Mouse (Mus musculus) frontal cortex, postnatal 25 days (tissue): Measurements from ENCODE around the gene Ngef.
A peak's percentile ranks its signal among the peaks of the same experiment; 100 is the strongest.

Experiments
- DNase-seq, 2 experiments: peaks; one replicate each; pipeline ENCODE4 v3.0.0; 2022; ENCODE audit warnings: low spot score in 2 of 2

The Ngef gene

DNA sequence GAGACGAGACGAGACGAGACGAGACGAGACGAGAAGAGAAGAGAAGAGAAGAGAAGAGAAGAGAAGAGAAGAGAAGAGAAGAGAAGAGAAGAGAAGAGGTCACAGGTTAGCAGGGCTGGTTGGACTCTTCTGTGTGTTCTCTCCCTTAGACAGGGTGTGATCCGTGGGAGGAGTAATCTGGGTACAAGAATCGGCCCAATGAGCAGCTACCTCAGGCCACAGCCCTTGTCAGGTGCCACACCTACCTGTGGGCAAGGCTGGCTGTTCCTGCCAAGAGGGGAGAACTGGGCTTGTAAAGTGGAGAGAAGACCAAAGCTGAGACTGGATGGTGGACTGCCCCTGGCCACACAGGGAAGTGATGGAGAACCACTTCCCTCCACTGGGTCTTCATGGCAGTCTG is 7.9 kb downstream of the Ngef start:
- DNase-seq = no peak

DNA sequence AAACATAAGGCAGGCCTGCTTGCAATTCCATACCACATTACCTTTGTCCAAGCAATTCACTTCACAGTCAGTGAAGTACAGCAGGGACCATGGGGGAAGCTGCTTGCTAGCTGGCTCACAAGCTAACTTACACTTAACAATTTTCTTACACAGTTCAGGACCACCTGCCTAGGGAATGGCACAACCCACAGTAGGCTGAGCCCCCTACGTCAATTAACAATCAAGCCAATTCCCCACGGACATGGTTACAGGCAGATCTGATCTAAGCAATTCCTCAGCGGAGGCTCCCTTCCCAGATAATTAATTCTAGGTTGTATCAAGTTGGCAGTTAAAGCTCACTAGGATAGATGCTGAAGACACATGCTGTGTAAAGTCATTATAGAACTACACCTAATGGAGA is 10.7 kb downstream of the Ngef start:
- no peak for DNase-seq

DNA sequence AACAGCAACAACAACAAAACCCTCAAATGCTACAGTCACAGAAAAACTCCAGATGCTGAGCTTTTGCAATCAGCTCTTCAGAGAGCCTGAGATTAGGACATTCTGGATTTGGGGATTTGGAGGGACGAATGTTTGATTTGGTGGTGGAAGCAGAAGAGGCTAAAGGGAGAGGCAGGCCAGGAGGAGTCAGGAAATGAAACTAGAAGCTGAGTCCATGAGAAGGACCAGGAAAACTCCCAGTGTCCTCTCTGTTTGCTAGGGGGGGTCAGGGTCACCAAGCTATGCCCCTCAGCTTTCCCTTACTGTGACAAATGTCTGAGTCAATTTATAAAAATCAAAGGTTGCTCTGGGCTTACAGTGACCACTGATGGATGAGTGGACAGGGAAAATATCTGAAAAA is 20.1 kb downstream of the Ngef start:
- no peak for DNase-seq

DNA sequence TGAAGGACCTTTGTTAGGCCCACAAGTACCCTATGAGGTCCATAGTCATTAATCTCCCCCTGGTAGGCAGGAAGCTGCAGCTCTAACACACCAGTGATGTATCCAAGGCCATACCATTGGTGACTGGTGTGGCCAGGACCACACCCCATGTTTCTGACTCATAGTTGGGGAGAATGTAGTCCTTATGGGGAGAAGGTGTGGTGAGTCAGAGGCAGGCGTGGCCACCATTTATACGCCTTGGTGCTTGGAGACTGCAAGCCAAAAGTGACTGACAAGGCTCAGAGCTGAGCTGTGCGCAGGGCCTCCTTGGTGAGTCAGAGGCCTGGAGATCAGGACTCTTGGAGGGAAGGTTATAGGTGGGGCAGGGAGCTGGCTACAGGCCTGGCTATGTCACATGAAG is 22.7 kb downstream of the Ngef start:
- no peak for DNase-seq

DNA sequence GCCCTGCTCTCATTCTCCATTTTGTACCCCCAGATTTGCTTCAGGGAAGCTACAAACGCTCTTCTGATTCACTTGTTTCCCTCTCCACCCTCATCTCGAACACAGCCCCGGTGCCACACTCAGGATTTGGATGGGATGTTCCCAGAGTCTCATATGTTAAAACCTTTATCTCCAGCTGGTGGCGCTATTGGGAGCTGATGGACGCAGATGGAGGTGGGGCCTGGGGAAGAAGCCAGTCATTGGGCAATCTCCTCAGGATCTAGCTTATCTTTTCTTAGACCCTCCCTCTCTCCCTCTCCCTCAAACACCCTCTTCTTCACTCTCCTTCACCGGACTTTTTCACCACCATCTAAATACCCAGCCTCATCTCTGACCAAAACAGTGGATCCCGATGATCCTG is 32.1 kb downstream of the Ngef start:
- DNase-seq = no peak

DNA sequence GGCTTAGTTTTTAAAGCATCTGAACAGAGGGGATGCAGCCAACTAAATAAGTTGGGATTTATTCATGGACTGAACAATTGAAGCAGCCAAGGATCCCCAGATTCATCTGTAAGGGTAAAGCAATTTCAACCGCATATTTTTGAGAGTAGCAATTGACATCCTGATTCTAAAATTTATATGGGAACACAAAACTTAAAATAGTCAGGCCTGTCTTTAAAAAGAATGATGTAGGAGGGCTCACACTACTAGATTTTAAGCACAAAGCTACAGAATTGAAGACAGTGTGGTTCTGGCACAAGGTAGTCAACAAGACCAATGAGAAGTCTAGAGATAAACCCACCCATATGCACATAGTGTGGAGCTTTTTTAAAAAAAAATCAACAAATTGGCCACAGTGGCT is 36.7 kb downstream of the Ngef start:
- no peak for DNase-seq

DNA sequence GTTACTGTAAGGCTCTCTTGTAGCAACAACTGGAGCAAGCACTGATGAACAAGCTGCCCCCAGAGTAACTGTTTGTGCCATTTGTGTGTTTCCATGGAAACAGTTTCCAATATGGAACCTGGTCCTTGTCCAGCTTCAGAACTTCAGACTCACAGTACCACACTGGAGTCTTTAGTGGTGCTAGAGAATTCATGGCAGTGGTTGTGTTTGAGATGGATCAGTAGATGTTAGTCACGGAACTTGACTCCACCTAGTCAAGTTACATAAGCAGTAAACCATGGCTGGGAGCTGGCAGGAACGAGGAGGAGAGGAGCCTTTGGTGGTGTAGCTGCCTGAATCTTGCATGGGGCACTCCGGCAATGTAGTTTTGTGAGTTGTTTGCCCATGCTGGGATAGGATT is 39.6 kb downstream of the Ngef start:
- no peak for DNase-seq

DNA sequence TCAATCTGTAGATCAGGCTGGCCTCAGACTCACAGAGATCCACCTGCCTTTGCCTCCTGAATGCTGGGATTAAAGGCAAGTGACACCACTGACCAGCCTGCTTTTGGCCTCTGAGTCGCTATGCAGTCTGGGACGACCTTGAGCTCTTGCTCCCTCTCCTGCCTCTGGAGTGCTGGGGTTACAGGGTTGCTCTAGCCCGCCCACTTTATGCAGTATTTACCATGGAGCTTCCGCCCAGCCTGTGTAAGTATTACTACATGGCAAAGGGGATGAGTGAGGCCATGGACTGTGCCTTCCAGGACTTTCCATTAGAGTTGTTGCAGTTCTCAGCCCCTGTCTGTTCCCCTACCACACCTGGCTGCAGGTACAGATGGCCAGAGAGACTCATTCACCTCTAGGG is 41.3 kb downstream of the Ngef start:
- DNase-seq = no peak

DNA sequence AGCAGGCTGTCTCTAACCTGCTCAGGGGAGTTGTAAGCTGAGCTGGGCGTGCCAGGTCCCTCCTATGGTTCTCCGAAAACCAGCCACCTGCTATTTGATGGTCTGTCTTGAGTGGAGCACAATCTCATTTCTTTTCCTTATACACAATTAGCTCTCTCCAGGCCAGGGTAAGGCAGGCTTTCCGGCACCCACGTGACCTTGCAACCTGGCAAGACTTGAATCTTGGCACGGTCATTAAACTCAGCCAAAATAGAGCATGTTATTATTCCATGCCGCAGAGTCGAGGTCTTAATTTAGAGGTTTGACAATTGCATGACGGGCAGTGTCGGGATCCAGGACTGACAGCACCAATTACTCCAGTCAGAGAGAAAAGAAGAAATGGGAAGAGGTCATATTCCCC is 46.5 kb downstream of the Ngef start:
- DNase-seq = no peak

DNA sequence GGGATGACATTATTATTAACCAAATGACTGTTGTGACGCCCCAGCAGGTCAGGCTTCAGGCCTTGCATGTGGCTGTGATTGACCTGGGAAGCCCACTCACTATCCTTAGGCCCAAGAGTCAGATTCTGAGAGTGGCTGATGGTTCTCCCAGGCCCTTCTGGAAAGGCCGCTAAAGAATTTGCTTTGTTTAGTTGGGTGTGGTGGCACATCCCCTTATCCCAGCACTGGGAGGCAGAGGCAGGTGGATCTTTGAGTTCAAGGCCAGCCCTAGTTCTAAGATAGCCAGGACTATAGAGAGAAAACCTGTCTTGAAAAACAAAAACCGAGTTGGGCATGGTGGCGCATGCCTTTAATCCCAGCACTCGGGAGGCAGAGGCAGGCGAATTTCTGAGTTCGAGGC is 48.6 kb downstream of the Ngef start:
- no peak for DNase-seq

DNA sequence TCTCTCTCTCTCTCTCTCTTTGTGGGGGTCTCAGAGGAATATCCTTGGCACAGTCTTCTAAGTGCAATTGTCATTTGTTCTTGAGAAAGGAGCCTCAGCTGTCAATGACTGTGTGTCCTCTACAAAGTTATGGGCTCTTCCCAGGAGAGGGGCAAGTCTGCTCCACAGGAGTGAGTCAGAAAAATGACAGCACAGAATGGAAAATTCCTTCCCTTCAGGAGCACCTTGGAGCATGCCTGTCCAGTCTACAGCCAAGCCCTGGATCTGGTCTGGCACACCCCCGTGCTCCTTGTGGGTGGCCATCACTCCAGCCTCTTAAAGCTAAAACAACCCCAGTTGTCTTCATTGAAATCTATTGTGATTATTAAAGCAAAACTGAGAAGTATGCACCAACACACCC is 52.1 kb downstream of the Ngef start:
- no peak for DNase-seq

DNA sequence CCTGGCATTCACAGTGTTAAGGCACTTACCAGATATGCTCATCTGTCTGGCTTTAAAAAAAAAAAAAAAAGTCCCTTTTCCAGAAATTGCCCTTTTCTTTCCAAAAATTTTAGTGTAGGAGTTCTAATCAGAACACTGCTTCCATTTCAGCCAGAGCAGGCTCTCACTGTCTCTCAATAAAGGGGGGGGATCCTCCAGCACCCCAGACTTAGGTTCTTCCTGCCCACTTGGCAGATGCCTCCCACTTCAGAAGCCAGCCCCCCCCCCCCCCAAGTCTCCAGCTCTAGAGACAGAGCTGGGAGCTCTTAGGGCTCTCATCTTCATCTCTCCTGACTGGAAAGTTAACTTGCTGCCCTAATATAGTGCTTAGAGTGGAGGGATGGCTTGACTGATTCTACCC is 53.2 kb downstream of the Ngef start:
- DNase-seq = no peak

DNA sequence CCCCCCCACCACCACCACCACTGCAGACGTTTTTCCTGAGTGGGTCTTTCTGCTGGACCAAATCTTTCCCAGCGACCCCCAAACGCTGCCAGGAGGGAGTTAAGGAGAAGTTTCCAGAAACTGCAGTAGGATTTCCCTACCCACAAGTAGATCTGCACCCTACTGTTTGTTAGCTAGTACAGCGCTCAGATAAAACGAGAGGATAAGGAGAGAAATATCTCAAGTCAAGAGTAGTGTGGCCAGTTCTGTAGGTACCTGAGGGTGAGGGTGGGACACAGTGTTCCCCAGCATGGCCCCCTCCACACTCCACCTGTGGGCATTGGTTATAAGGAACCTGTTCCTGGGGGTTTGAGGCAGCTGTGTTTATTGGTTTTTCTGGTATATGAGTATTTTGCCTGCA is 62.8 kb downstream of the Ngef start:
- no peak for DNase-seq

DNA sequence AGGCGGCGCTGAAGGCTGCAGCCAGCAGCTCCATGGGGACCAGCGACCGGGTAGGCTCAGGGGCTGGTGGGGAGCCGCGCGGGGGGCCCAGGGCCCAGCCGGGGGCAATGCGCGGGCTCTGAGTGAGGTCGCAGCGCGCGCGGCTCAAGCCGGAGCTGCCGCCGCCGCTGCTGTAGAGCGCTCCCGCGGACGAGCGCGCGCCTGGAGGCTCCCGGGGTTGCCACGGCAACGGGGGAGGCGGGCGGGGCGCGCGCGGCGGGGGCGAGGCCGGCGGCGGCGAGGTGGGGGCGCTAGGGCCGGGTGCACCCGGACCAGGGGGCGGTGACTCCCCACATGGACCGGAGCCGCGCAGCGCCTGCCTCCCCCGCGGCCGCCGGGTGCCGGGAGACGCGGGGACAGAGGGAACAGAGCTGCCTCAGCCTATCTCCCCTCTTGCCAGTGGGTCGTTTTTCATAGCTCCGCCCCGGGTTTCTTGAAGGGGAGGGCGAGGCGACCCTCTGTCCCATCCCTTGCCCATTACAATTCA is 63.4 kb downstream of the Ngef start:
- DNase-seq = peak in 1 of 2 experiments; percentile 39

DNA sequence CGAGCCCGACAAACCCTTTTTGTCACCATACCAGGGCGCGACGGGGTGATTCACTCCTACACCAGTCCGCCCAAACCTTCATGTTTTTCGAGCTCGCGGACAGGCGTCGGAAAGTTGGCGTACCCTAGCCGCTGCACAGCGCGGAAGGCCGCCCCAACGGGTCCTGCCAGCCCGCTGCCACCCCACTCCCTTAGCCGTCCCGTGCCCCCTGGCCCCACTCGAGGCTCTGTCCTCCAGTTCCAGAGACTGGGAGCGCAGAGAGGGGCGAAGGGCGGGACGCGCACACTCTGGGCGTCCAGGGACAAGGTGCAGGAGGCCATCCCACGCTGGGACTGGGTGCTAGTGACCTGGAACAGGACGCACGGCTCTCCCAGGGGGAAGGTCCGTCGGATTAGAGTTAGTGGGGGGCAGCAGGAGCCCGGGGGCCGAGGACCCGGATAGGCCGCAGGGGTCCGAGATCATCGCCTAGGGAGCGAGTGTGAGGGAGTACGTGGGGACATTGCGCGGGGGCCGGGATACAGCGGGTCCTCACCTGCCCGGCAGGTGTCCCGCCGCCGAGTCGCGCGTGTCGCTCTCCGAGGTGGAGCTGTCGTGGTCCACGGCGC is 64.0 kb downstream of the Ngef start, which contains the start of gene Neu2:
Gene Neu2, plus strand, starts transcription at position 329 of the 605 bp plus-strand sequence.
- no peak for DNase-seq

DNA sequence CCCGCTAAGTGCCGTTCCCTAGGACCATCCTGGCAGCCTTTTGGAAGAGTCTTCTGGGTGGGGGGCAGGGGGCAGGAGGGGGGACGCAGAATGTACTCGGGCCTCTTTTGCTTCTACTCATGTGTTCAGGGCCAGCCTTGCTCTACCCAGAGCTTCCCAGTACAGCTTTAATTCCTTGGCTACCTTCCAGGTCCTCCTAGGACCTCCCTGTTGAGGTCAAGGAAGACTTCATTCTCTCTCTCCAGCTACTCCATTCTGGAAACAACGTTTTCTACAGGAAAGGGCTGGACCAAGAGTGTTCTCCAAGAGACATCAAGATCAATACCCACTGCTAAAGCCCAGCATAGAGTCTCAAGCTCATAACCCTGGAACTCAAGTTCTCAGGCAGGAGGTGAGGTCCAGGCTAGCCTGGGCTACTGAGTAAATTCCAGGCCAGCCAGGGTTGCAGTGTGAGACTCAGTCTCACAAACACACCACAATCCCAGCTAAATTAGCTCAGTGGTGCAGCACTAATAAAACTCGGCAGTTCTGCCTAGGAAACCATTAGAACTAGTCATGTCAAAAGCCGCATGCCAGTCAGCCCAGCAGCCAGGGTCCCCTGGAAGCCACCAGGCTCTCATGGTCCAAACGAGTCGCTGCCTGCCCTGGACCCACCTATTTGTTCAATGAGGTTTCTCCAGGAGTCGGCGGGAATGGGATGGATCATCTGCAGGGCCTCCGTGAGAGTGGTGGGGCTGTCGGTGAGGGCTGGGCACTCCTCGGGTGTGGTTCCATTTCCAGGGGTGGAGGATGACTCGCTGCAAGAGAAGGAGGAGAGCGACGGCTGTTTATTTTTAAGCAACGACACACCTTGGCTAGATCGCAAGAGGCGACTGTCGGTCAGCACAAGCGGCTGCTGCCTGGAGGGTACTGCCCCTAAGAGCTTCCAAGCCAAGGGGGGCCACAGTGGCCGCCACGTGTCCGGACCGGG is 64.8 kb downstream of the Ngef start:
- DNase-seq = no peak

DNA sequence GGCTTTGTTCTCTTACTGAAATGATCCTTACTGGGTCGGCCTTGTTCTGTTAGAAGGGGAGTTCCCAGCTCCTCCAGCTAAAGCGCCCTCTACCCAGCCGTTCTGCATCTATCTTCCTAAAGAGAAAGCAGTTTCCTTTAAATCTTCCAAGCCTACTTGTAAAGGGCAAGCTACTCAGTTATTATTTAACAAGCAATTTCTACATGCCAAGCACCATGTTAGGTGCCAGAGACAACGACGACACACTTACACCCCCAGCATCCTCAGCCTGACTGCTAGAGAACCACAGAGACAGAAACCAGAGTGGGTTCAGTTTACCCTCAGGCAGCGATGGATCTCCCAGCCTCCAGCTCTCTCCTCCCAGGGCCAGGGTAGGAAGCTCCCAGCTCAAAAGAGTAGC is 65.8 kb downstream of the Ngef start:
- DNase-seq = no peak

DNA sequence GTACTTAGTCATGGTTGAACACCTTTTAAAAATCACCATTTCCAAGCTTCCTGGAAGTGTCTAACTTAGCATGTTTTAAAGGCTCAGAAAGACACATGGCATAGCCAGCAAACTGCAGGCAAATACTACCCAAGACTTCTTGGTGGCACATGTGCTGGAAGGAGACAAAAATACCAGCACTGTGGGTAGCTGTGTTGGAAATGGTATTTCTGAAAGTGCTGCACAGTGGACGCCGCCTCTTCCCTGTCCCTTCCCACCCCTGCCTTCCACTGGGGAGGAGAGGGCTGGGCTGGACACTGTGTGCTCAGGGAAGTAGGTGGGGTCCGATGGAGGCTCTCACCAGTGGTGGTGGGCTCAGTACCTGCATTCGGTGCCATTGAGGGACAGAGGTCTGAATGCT is 68.1 kb downstream of the Ngef start:
- DNase-seq = no peak

DNA sequence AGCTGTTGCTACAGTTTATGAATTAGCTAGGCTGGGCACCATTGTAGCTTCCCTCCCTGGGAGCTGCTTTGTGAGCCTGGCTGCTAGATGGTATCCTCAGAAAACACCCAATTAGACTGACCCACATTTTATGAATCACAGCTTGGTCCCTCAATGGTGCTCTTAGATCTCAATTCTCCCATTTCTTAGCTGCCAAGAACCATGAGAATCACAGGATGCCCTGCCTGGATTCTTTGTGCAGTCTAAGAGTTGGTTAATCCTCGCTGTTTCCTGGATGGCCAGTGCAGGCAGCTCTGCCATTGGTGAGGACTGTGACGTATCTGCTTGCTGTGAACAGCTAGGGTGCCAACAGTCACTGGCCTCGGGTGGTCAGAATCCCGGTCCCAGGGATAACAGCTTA is 80.1 kb downstream of the Ngef start:
- no peak for DNase-seq

DNA sequence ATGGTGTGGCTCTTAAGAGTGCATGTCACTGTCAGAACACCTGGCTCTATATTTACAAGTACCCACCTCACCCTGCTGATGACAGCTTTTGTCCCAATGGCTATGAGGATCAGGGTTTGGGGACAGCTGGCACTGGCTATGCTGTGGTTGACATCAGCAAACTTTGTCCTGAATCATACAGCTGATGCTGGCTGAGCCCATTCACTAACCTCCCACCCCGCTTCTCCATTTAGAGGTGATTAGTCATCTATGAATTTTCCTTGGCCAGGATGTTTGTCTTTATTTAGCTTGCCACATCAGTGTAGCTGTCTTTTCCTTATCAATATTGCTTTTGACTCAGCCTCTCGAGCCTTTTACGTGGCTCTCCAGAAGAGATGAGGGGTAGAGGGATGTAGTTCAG is 81.4 kb downstream of the Ngef start:
- DNase-seq = no peak

DNA sequence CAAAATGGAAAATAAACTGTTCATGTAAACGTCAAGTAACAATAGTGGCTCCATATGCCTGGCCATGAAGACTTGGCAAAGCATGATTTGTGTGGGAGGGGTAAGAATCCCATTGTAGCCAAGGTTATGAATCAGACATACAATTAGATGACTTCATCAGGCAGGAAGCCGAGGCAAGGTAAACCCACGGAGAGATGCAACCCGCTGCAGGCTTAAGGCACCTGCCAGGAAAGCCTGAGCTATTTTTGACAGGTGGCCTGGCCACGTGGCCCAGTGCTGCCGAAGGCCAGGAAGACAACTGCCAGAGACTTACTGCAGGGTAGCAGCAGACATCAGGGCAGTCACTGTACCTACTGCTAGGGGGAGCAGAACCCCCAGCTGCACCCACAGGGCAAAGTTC is 87.3 kb downstream of the Ngef start:
- DNase-seq = no peak

DNA sequence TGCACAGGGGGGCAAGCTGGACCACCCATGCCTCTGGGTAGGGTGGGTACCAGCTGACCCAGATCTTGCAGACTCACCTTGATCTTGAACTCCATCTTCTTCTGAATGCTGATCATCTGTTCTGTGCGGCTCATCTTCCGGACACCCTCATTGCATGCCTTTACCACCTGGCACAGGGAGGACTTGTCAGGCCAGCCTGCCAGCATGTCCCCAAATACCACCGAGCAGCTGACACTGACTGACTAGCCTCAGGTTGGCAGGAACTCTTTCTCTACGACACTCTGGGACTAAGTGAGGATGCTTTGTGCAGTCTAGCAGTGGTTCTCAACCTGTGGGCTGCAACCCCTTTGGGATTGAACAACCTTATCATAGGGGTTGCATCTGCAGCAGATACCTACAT is 91.1 kb downstream of the Ngef start:
- no peak for DNase-seq
